Mouse (Mus musculus) liver, adult 2 months (tissue): Measurements from ENCODE around the gene Tsc1.

Source experiments
- CTCF ChIP-seq: fragments of 200-500 bp; IDR thresholded peaks from 2 replicates; pipeline ENCODE4 v1.5.1; 2011; ENCODE audit warnings: low read depth, low read length, control low read depth
- POLR2A ChIP-seq: fragments of 200-500 bp; IDR thresholded peaks from 2 replicates; pipeline ENCODE4 v1.6.1; 2011; ENCODE audit warnings: low read length, control low read depth; ENCODE audit not compliant: insufficient read depth; ENCODE audit errors: extremely low read depth

DNA sequence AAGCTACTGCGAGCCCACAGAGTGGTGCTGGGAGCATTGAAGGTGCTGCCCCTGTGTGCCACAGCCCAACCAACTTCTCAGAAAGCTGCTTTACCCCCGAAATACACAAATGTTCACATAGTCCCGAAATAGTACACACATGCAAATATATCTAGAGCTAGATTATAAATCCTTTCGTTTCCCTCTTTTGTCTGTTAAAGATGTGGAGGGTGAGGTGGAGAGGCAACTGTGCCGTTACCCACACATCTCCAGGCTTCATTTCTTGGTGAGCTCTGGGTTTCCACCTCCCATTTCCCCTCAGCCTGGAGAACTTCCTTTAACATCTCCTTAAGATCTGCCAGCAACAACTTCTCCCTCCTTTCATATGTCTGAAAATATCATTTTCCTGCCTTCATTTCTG lies 99.1 kb downstream of the Tsc1 start:
- no peak for TF ChIP-seq CTCF
- no peak for TF ChIP-seq POLR2A
